Mouse (Mus musculus) forebrain, postnatal 0 days (tissue): ENCODE data around the gene Zfp579. TPM values are rescaled to one million over a fixed set of nuclear protein-coding genes. Genes with fewer than 3 reads are reported as not detected.
"Not testable (repeated sequence)": the region's sequence is repeated elsewhere in the genome, so short reads cannot be mapped to it uniquely, and the experiment has no call there.

Source experiments
- ATAC-seq: fragments of 200-750 bp; cut with Nextera tagmentation; 2 replicates; pipeline ENCODE4 v1.8.0; 2017; ENCODE audit warnings: mild to moderate bottlenecking, moderate library complexity
- DNase-seq: peaks from one replicate; pipeline ENCODE4 v3.0.0-alpha.2; 2015
- H3K27ac ChIP-seq: fragments of 300-500 bp; sonication (generic); 2 replicates; pipeline ENCODE4 v1.5.1; 2014; ENCODE audit warnings: low read depth, mild to moderate bottlenecking, antibody characterized with exemption, low read length, moderate library complexity, mixed read lengths
- H3K27me3 ChIP-seq: fragments of 300-500 bp; sonication (generic); 2 replicates; pipeline ENCODE4 v1.6.1; 2014; ENCODE audit warnings: mild to moderate bottlenecking, low read length, mixed read lengths; ENCODE audit not compliant: insufficient read depth
- H3K36me3 ChIP-seq: fragments of 300-500 bp; sonication (generic); 2 replicates; pipeline ENCODE4 v1.6.1; 2014; ENCODE audit warnings: mild to moderate bottlenecking, moderate library complexity; ENCODE audit not compliant: insufficient read depth
- H3K4me1 ChIP-seq: fragments of 300-500 bp; sonication (generic); 2 replicates; pipeline ENCODE4 v1.6.1; 2014; ENCODE audit warnings: antibody characterized with exemption; ENCODE audit not compliant: insufficient read depth
- H3K4me2 ChIP-seq: fragments of 300-500 bp; sonication (generic); 2 replicates; pipeline ENCODE4 v1.6.1; 2014; ENCODE audit warnings: low read depth, mild to moderate bottlenecking, moderate library complexity
- H3K4me3 ChIP-seq: fragments of 300-500 bp; sonication (generic); 2 replicates; pipeline ENCODE4 v1.5.1; 2014; ENCODE audit warnings: low read depth, low read length, mixed read lengths
- H3K9ac ChIP-seq: fragments of 300-500 bp; sonication (generic); 2 replicates; pipeline ENCODE4 v1.6.1; 2014; ENCODE audit warnings: mild to moderate bottlenecking
- H3K9me3 ChIP-seq: fragments of 300-500 bp; sonication (generic); 2 replicates; pipeline ENCODE4 v1.6.1; 2016; ENCODE audit warnings: low read length
- CTCF ChIP-seq: sonication (generic); IDR thresholded peaks from 2 replicates; pipeline ENCODE4 v1.5.1; 2016; ENCODE audit warnings: antibody characterized with exemption, control low read depth, low read depth
- WGBS: fragments of 180-500 bp; shearing (Covaris S2); extraction: QIAGEN DNeasy Blood & Tissue Kit; methylation state at CpG from one replicate; pipeline ENCODE4 v1.1.7; 2014; 5-methylcytosine and 5-hydroxymethylcytosine counted together
- polyA plus RNA-seq: library from polyadenylated mRNA; unstranded; fragments of >200 nt; fragmentation: Nextera tagmentation; extraction: Ambion mirVana; gene quantifications from 2 replicates; pipeline ENCODE4 v1.2.1, GENCODE M21; 2015
- total RNA-seq: library from RNA; depleted of rRNA; stranded (reverse); fragments of >200 nt; gene quantifications from 2 replicates; pipeline ENCODE4 v1.2.3, GENCODE M21; 2014

The Zfp579 gene
- total and polyA plus RNA-seq, 2 experiments from 2014 or later, result 34.6 to 42.6 TPM

DNA sequence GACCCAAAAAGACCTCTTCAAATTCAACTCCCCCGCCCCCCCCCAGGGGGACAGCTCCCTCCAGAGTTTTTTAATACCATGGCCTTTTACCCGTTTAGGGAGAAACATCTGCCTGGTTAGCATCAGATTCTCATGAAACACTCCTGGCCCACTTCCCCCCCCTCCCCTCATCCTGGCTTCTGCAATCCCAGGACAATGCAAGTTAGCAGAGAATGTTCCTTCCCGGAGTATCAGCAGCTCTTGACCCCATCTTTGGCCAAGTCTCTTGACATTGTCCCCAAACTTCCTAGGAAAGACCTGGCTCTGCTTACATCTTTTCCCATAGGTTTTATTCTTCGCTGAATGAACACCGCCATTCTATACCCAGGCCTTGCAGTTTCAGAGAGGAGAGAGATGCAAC, 25.2 kb upstream of the Zfp579 start:
- TF ChIP-seq CTCF, result no peak
- peak overlapping the region; percentile 78 for H3K4me3 ChIP-seq
- peaks cover 5% of the 10 kb centered on the region for H3K4me1 ChIP-seq
- ATAC-seq (no peak), DNase-seq (no peak)
- H3K27ac ChIP-seq, result peak overlapping the region; percentile 90
- no peaks in the 10 kb centered on the region for H3K27me3 ChIP-seq
- H3K36me3 ChIP-seq, result peaks cover 35% of the 10 kb centered on the region
- WGBS, result 46% methylated on average over 5 of the region's 5 CpGs
- peak overlapping the region; percentile 85 for H3K4me2 ChIP-seq
- no peaks in the 10 kb centered on the region for H3K9me3 ChIP-seq
- peak overlapping the region; percentile 96 for H3K9ac ChIP-seq

- under 1% methylated on average over 10 of the region's 15 CpGs for WGBS
- H3K4me3 ChIP-seq, result peak overlapping the region; percentile 78
- peak; percentile 17 for ATAC-seq
- no peaks in the 10 kb centered on the region for H3K9me3 ChIP-seq
- H3K9ac ChIP-seq, result peak overlapping the region; percentile 96
- peaks cover 31% of the 10 kb centered on the region for H3K36me3 ChIP-seq
- DNase-seq, result no peak
- H3K4me1 ChIP-seq, result peaks cover 10% of the 10 kb centered on the region
- H3K27me3 ChIP-seq, result no peaks in the 10 kb centered on the region
- no peak for TF ChIP-seq CTCF
- peak overlapping the region; percentile 90 for H3K27ac ChIP-seq
- H3K4me2 ChIP-seq, result peak overlapping the region; percentile 85
These were observed 24.7 kb upstream of the Zfp579 start for GRCm38 (mm10) chr7:5020685-5021084.

DNA sequence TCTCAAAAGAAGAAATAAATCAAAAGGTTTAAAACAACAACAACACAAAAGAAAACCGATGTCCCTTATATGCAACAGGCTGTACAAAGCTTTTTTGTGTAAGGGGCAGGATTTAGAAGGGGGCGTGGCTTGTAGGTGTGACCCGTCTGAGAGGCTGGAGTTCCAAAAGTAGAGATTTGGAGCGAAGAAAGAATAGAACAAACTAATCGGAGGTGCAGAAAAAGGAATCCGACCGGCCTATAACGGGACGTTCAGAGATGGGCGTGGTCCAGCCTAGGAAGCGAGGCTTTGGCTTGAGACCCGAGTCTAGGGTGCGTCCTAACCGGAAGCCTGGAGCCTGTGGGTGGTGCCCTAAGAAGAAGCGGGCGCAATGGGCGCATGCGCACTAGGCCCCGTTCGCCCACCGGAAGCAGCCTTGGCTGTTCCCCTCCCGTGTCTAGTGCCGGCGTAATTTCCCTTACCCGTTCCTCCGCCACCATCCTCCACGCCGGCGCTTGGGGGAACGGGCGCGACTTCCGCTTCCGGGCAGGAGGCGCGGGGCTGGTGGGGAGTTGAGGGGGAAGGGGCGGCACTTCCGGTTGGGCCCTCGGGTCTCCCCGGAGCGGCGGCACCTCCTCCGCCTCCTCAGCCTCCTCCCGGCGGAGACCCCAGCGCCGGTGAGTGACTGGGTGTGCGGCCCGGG, 24.2 kb upstream of the Zfp579 start, which contains the start of the genes Zfp865 and Ccdc106:
Gene Zfp865, plus strand, starts transcription at position 377 of the 682 bp plus-strand sequence.
Gene Ccdc106, plus strand, starts transcription at position 554 of the 682 bp plus-strand sequence.
- peak within 1 kb of the TSS; percentile 96 for H3K9ac ChIP-seq
- H3K4me3 ChIP-seq, result peak within 1 kb of the TSS; percentile 78
- H3K4me1 ChIP-seq, result peaks cover 10% of the 10 kb centered on the region
- H3K36me3 ChIP-seq, result peaks cover 26% of the 10 kb centered on the region
- no peaks in the 10 kb centered on the region for H3K27me3 ChIP-seq
- under 1% methylated on average over 43 of the region's 49 CpGs for WGBS
- peak; percentile 23 for TF ChIP-seq CTCF
- H3K9me3 ChIP-seq, result no peaks in the 10 kb centered on the region
- H3K27ac ChIP-seq, result peak within 1 kb of the TSS; percentile 90
- H3K4me2 ChIP-seq, result peak within 1 kb of the TSS; percentile 85
- DNase-seq (peak; percentile 99), ATAC-seq (peak; percentile 94)

GRCm38 (mm10) chr7:5019576-5019975, 23.6 kb upstream of the Zfp579 start:
- Histone ChIP-seq H3K27ac (peak overlapping the region; percentile 46; the same call in 1 of the 2 replicates), H3K36me3 (peaks cover 21% of the 10 kb centered on the region), H3K4me3 (peak overlapping the region; percentile 78), H3K4me2 (peak overlapping the region; percentile 85)
- not testable (repeated sequence) for ATAC-seq, H3K9me3 ChIP-seq, DNase-seq, H3K4me1 ChIP-seq, H3K9ac ChIP-seq, H3K27me3 ChIP-seq
- WGBS, result 22% methylated on average over 8 of the region's 8 CpGs

GRCm38 (mm10) chr7:5017931-5018330, 22.0 kb upstream of the Zfp579 start:
- DNase-seq (no peak), ATAC-seq (no peak)
- Histone ChIP-seq H3K4me1 (peaks cover 10% of the 10 kb centered on the region), H3K4me3 (no peak overlapping the region), H3K9me3 (no peaks in the 10 kb centered on the region), H3K27me3 (no peaks in the 10 kb centered on the region), H3K27ac (no peak overlapping the region), H3K36me3 (peaks cover 10% of the 10 kb centered on the region), H3K4me2 (no peak overlapping the region), H3K9ac (no peak overlapping the region)
- TF ChIP-seq CTCF, result no peak
- WGBS, result 98% methylated on average over 21 of the region's 21 CpGs

DNA sequence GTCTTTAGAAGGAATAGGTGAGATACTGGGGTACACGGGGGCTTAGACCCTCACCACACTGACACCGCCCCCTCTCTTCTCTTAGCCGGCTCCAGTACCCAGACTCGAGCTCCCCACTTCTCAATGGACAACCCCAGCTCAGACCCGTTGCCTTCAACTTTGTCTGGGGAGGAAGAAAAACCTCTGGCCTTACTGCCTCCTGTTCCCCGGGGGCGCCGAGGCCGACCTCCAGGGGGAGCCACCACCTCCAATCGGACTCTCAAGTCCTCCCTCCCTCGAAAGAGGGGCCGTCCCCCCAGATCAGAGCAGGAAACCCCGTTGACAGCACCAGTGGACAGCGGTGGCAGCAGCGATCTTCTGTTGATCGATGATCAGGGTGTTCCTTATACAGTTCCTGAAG, 21.4 kb upstream of the Zfp579 start:
- peak; percentile 36; the same call in 1 of the 2 replicates for TF ChIP-seq CTCF
- no peak overlapping the region for H3K4me3 ChIP-seq
- 91% methylated on average over 16 of the region's 16 CpGs for WGBS
- H3K4me1 ChIP-seq, result peaks cover 10% of the 10 kb centered on the region
- H3K9ac ChIP-seq, result no peak overlapping the region
- no peak overlapping the region for H3K27ac ChIP-seq
- H3K36me3 ChIP-seq, result peaks cover 10% of the 10 kb centered on the region
- H3K27me3 ChIP-seq, result no peaks in the 10 kb centered on the region
- DNase-seq (no peak), ATAC-seq (no peak)
- no peak overlapping the region for H3K4me2 ChIP-seq
- H3K9me3 ChIP-seq, result no peaks in the 10 kb centered on the region

- ATAC-seq, result no peak
- 100% methylated on average over 2 of the region's 2 CpGs for WGBS
- no peak for TF ChIP-seq CTCF
These were observed 21.0 kb upstream of the Zfp579 start for GRCm38 (mm10) chr7:5016920-5017319.

More at GRCm38 (mm10) chr7:5016920-5017319, 21.0 kb upstream of the Zfp579 start:
- peaks cover 9% of the 10 kb centered on the region for H3K36me3 ChIP-seq
- H3K27ac ChIP-seq, result no peak overlapping the region
- no peaks in the 10 kb centered on the region for H3K27me3 ChIP-seq
- no peak overlapping the region for H3K9ac ChIP-seq
- peaks cover 10% of the 10 kb centered on the region for H3K4me1 ChIP-seq
- no peak for DNase-seq
- H3K4me2 ChIP-seq, result no peak overlapping the region
- H3K9me3 ChIP-seq, result no peaks in the 10 kb centered on the region
- H3K4me3 ChIP-seq, result no peak overlapping the region
